Mouse (Mus musculus) frontal cortex, postnatal 10 days (tissue): ENCODE data around the gene Bcl2l13.
"Not testable (repeated sequence)": the region's sequence is repeated elsewhere in the genome, so short reads cannot be mapped to it uniquely, and the experiment has no call there.

ENCODE experiments used
- DNase-seq, 2 experiments: peaks; one replicate each; pipeline ENCODE4 v3.0.0; 2022; ENCODE audit warnings: low spot score in 2 of 2, mixed read lengths in 1 of 2

Bcl2l13 gene

GRCm38 (mm10) chr6:120830866-120831608, 5.0 kb upstream of the Bcl2l13 start:
- DNase-seq: no peak

- no peak for DNase-seq
Observed at GRCm38 (mm10) chr6:120832097-120832496, 3.9 kb upstream of the Bcl2l13 start.

- DNase-seq: no peak
Observed at GRCm38 (mm10) chr6:120834766-120835321, 1.2 kb upstream of the Bcl2l13 start.

- DNase-seq: no peak
Observed at GRCm38 (mm10) chr6:120836389-120837151, 558 bp downstream of the Bcl2l13 start.

- no peak for DNase-seq
Observed at GRCm38 (mm10) chr6:120837152-120837530, 1.1 kb downstream of the Bcl2l13 start.

- DNase-seq: no peak
Observed at GRCm38 (mm10) chr6:120840258-120840657, 4.2 kb downstream of the Bcl2l13 start.

- DNase-seq: no peak
Observed at GRCm38 (mm10) chr6:120841754-120842153, 5.7 kb downstream of the Bcl2l13 start.

GRCm38 (mm10) chr6:120850720-120851119, 14.7 kb downstream of the Bcl2l13 start:
- DNase-seq: not testable (repeated sequence)

- DNase-seq: no peak
Observed at GRCm38 (mm10) chr6:120854413-120854812, 18.4 kb downstream of the Bcl2l13 start.

- DNase-seq: peak in 1 of 2 experiments; percentile 56
Observed at GRCm38 (mm10) chr6:120858217-120858711, 22.3 kb downstream of the Bcl2l13 start.

GRCm38 (mm10) chr6:120860079-120860478, 24.1 kb downstream of the Bcl2l13 start:
- no peak for DNase-seq

GRCm38 (mm10) chr6:120866051-120866814, 30.2 kb downstream of the Bcl2l13 start:
- DNase-seq: no peak

GRCm38 (mm10) chr6:120868824-120869223, 32.8 kb downstream of the Bcl2l13 start:
- DNase-seq: peak in 1 of 2 experiments; percentile 22

- DNase-seq: no peak
Observed at GRCm38 (mm10) chr6:120871286-120871685, 35.3 kb downstream of the Bcl2l13 start.

- DNase-seq: no peak
Observed at GRCm38 (mm10) chr6:120873874-120874273, 37.9 kb downstream of the Bcl2l13 start.

- no peak for DNase-seq
Observed at GRCm38 (mm10) chr6:120879046-120879445, 43.0 kb downstream of the Bcl2l13 start.

- DNase-seq: no peak
Observed at GRCm38 (mm10) chr6:120884436-120884835, 48.4 kb downstream of the Bcl2l13 start.

GRCm38 (mm10) chr6:120886696-120887095, 50.7 kb downstream of the Bcl2l13 start:
- DNase-seq: no peak

GRCm38 (mm10) chr6:120894089-120894488, 58.1 kb downstream of the Bcl2l13 start:
- no peak for DNase-seq

- no peak for DNase-seq
Observed at GRCm38 (mm10) chr6:120894524-120894923, 58.5 kb downstream of the Bcl2l13 start.

- DNase-seq: no peak
Observed at GRCm38 (mm10) chr6:120898188-120898833, 62.3 kb downstream of the Bcl2l13 start.
